Mouse (Mus musculus): Measurements from ENCODE around the gene Dcaf1.

The Dcaf1 gene

DNA sequence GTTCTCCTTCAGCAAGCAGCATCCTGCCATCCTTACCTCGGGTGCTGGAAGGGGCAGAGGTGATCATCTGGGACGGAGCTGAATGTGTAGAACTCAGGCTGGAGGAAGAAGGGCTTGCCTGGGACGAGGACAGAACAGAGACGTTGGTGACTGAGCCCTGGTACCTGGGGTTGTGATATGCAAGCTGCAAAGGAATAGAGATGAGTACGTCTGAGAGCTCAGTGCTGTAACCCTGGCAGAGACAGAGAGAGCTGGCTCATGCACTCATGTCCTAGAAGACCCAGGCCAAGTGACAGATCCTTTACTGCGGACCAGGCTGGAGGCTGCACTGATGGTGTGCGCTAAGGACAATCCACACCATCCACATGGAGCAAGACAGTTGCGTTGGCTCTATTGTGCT lies 84.9 kb downstream of the Dcaf1 start:
- DNase-seq (ENCODE audit: low read depth, low spot score) = no peak

DNA sequence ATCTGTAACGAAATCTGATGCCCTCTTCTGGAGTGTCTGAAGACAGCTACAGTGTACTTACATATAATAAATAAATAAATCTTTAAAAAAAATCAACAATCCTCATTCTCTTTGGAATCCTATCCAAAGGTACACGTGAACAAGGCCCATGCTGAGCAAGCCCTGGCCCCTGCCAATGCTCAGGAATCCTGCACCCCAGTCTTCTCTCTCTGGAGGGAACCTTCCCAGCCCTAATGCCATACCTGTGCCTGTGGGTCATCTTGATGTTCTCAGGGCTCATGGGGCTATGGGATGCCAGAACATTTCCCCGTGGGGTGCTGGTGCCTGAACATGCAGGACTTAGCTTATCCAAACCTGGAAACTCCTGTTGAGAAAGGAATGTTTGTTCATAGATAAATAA lies 86.5 kb downstream of the Dcaf1 start:
- DNase-seq (ENCODE audit: low read depth, low spot score) = no peak

DNA sequence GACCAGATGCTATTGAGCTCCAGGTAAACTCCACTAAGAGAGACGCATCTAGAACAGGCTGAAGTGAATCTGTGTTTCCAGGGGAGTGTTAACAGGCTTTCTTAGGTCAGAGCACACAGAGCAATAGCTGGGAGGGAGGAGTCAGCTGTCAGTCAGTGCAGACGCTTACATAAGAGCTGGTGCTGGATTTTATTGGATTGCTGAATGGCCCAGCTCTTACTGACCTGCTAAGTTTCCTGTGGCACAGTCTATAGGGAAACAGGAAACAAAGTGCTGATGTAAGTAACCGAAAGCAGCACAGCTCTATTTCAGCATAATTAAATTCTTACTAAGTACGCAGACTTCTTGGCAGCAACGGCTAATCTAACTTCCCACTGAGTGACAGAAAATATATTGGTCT lies 87.0 kb downstream of the Dcaf1 start:
- no peak for DNase-seq (ENCODE audit: low read depth, low spot score)

DNA sequence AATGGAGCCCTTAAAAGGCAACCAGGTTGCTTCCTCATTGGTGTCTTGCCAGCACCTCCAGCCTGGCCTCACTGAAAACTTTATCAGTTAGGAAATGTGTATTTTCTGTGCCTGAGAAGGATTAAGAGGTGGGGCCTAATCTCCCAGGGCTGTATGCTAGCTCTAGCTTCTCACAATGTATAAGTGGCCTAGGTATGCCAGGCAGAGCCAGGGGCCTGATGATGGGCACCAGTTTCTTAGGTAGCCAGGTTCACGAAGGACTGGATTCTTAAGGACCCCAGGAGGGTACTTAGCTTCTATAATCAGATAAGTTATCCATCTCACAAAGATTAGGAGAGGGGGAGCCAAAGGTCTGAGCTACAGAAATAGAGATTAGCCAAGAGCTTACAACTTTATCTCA lies 90.0 kb downstream of the Dcaf1 start:
- DNase-seq (ENCODE audit: low read depth, low spot score) = no peak

DNA sequence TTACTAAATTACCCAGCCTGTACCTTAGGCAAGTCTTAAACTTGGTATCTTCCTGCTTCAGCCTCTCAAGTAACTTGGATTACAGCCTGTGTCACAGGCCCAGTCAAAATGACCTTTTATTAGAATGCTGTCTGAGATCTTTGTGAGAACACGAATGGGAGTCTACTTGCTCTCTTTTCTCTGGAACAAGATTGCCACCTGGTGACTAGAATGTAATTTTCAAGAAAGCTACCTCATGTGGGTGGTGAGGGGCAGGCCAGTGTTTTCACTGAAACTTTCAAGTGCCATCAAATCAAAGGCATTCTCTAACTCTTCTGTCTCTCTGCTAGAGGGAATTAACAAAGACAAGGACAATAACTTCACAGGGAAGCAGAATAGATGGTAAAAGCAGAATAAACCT lies 92.1 kb downstream of the Dcaf1 start:
- DNase-seq (ENCODE audit: low read depth, low spot score) = peak; percentile 29

DNA sequence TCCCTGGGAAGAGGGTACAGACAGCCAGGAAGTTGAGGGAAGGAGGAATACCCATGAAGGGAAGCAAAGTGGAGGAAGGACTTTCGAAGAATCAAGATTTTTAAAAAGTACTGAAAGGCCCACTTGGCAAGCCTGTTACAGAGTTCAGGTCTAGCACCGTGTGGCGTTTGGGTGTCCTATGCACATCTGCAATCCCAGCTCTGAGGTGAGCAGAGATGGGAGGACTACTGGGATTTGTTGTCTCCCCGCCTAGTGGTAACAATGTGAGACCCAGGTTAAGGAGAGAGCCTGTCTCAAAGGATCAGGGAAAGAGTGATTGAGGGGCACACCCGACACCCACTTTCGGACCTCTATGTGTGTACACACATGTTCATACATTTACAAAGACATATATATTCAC lies 93.2 kb downstream of the Dcaf1 start:
- DNase-seq (ENCODE audit: low read depth, low spot score) = no peak

Data from 3T3-L1 (cell line).